Mouse (Mus musculus) gonadal fat pad, adult 2 months (tissue): ENCODE measurements at regions not wholly inside any gene's neighbourhood (a gene's known extent, or its start where the extent isn't known, plus 50 kb on each side); places are given as distances from the start of the nearest gene placed in this dataset.

ENCODE experiments used
- DNase-seq: peaks from one replicate; pipeline ENCODE4 v3.0.0-alpha.2; 2012; ENCODE audit warnings: low read depth

GRCm38 (mm10) chr5:119487184-119487583 is 183.3 kb upstream of the Tbx3 start:
- no peak for DNase-seq

GRCm38 (mm10) chr5:119497501-119497900 is 173.0 kb upstream of the Tbx3 start:
- no peak for DNase-seq

- DNase-seq = no peak
Measured at GRCm38 (mm10) chr5:119498431-119498830, 172.0 kb upstream of the Tbx3 start.

- DNase-seq = no peak
Measured at GRCm38 (mm10) chr5:119507709-119508108, 162.8 kb upstream of the Tbx3 start.

GRCm38 (mm10) chr5:119518506-119519252 is 151.8 kb upstream of the Tbx3 start:
- no peak for DNase-seq

- DNase-seq = no peak
Measured at GRCm38 (mm10) chr5:119524171-119524570, 146.3 kb upstream of the Tbx3 start.

GRCm38 (mm10) chr5:119525960-119526359 is 144.5 kb upstream of the Tbx3 start:
- DNase-seq = no peak

GRCm38 (mm10) chr5:119530009-119530408 is 140.5 kb upstream of the Tbx3 start:
- DNase-seq = no peak

- no peak for DNase-seq
Measured at GRCm38 (mm10) chr5:119534946-119535345, 135.5 kb upstream of the Tbx3 start.

- no peak for DNase-seq
Measured at GRCm38 (mm10) chr5:119542836-119543235, 127.6 kb upstream of the Tbx3 start.

- DNase-seq = no peak
Measured at GRCm38 (mm10) chr5:119543716-119544115, 126.8 kb upstream of the Tbx3 start.

- no peak for DNase-seq
Measured at GRCm38 (mm10) chr5:119544681-119545080, 125.8 kb upstream of the Tbx3 start.

- no peak for DNase-seq
Measured at GRCm38 (mm10) chr5:119547070-119547469, 123.4 kb upstream of the Tbx3 start.

GRCm38 (mm10) chr5:119550916-119551315 is 119.6 kb upstream of the Tbx3 start:
- no peak for DNase-seq

- no peak for DNase-seq
Measured at GRCm38 (mm10) chr5:119553469-119553868, 117.0 kb upstream of the Tbx3 start.

GRCm38 (mm10) chr5:119557071-119557470 is 113.4 kb upstream of the Tbx3 start:
- no peak for DNase-seq

- no peak for DNase-seq
Measured at GRCm38 (mm10) chr5:119559696-119560095, 110.8 kb upstream of the Tbx3 start.

- DNase-seq = no peak
Measured at GRCm38 (mm10) chr5:119560392-119560791, 110.1 kb upstream of the Tbx3 start.

GRCm38 (mm10) chr5:119561531-119561930 is 108.9 kb upstream of the Tbx3 start:
- no peak for DNase-seq

- DNase-seq = no peak
Measured at GRCm38 (mm10) chr5:119563510-119564351, 106.7 kb upstream of the Tbx3 start.

- DNase-seq = no peak
Measured at GRCm38 (mm10) chr5:119567639-119568038, 102.8 kb upstream of the Tbx3 start.

GRCm38 (mm10) chr5:119570054-119570453 is 100.4 kb upstream of the Tbx3 start:
- DNase-seq = no peak

GRCm38 (mm10) chr5:119571644-119572043 is 98.8 kb upstream of the Tbx3 start:
- DNase-seq = no peak
